Mouse (Mus musculus): ENCODE measurements at regions not wholly inside any gene's neighbourhood (a gene's known extent, or its start where the extent isn't known, plus 50 kb on each side); places are given as distances from the start of the nearest gene placed in this dataset.
"Not testable (repeated sequence)": the region's sequence is repeated elsewhere in the genome, so short reads cannot be mapped to it uniquely, and the experiment has no call there.

GRCm38 (mm10) chrX:76077781-76078180, 186.3 kb upstream of the Cldn34b3 start:
- no peak for DNase-seq (ENCODE audit: inconsistent ontology term)

DNA sequence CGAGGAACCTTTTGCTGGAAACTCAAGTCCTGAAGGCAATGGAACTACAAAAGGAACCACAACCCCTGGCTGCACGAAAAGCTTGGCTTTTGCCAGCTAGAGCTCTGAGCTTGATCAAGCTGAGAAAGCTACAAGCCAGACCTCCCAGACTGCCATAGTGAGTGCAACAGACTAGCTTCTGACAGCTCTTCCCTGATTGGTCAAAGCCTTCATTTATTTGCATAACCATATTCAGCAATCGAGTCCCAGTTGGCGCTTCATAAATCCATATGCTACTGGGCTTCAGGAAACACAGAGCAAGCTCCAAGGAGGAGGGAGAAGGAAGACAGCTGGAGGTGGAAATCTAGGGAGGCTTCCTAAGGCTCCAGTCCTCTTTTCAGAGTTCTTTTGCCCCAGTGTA, 181.4 kb upstream of the Cldn34b3 start:
- DNase-seq (ENCODE audit: inconsistent ontology term), result no peak

GRCm38 (mm10) chrX:76110763-76111474, 153.2 kb upstream of the Cldn34b3 start:
- DNase-seq (ENCODE audit: inconsistent ontology term), result peak; percentile 70

- DNase-seq (ENCODE audit: inconsistent ontology term), result peak; percentile 42
These were observed 148.0 kb upstream of the Cldn34b3 start for GRCm38 (mm10) chrX:76116086-76116485.

- DNase-seq (ENCODE audit: inconsistent ontology term), result no peak
These were observed 147.5 kb upstream of the Cldn34b3 start for GRCm38 (mm10) chrX:76116562-76116961.

DNA sequence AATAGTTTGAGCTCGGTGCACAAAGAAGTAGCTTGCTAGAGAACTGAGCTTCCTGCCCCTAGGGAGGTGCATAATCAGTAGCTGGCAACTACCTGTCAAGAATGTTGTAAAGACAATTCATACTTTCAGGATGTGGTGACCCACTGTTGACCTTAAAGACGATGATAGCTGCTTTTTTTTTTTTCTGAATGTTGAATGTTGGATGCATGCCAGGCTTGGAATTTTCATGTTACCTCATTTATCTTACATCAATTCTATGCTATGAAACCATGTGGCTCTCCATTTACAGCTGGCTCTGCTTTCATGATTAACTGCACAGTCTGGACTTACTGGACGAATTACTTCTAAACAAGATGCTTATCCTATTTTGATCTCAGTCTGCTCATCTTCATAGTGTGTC, 143.2 kb upstream of the Cldn34b3 start:
- DNase-seq (ENCODE audit: inconsistent ontology term), result no peak

DNA sequence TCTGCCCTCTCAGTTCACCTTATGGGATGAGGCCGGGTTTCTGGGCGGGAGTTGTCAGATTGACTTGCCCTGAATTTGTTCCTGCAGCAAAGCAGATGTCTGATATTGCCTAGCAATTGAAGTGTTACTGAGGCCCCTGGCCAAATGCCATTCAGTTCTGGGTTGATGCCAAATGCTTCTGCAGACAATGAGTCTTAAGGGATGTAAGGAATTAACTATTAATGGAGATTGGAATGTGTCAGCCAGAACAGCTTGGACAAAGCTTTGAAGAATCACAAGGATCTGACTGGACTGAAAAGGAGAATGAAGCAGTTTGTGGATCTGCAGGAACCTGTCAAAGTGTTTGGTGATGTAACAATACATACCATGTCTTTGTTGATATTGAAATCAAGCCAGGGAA, 140.7 kb upstream of the Cldn34b3 start:
- DNase-seq (ENCODE audit: inconsistent ontology term), result peak; percentile 66

DNA sequence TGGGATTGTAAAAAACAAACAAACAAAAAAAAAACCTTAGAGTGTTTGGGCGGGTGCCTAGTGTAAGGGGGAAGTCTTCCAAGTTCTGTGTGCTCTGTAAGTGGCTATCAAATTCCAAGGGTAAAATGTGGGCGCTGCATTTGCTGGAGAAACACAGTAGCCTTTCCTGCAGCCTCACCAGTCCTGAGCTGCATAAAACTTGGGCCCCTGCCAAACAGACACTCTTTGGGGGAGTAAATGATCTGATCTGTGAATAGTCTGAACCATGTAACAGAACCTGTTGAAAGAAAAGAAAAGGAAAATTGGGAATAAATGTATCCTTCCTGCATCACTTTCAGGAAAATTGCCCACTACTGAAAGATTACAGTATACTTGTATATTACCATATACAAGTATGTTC, 126.4 kb upstream of the Cldn34b3 start:
- DNase-seq (ENCODE audit: inconsistent ontology term), result no peak

GRCm38 (mm10) chrX:76141022-76141421, 123.1 kb upstream of the Cldn34b3 start:
- DNase-seq (ENCODE audit: inconsistent ontology term), result no peak

- not testable (repeated sequence) for DNase-seq (ENCODE audit: inconsistent ontology term)
These were observed 89.3 kb upstream of the Cldn34b3 start for GRCm38 (mm10) chrX:76174806-76175205.

GRCm38 (mm10) chrX:76181446-76182148, 82.5 kb upstream of the Cldn34b3 start:
- no peak for DNase-seq (ENCODE audit: inconsistent ontology term)

DNA sequence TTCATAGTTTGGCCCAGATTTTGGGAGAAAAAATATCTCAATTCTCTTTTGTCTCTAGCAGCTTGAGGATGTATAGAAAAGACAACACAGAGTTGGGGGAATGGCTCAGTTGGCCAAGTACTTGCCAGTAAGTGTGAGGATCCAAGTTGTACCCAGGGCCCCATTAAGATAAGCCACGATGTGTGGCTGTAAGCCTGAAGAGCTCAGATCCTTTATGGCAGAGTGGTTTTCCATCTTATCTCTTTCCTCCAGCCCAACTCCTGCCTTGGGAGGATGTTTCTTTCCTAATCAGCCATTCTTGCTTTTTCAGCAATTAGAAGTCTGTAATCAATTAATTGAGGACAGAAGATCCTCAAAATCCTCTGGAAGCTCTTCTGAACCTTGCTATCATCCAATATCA, 63.5 kb upstream of the Cldn34b3 start:
- no peak for DNase-seq (ENCODE audit: inconsistent ontology term)

DNA sequence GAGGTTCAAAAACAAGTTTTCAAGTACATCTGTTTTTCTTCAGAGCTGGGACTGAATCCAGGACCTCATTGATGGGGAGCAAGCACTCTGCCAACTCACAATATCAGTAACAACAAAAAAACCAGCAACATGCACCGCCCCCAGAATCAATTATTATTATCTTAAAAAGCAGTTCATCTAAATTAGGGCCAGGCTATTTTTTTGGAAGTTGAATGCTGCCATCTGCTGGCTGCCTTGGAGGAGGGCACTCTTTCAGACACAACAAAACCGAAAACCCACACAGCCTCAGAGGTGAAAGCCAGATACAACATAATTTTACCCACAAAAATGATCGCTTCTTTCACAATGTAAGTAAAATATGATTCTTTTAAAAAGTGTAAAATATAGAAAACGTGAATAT, 62.7 kb upstream of the Cldn34b3 start:
- DNase-seq (ENCODE audit: inconsistent ontology term), result peak; percentile 7
